ENCODE assay signal across 20 mouse cellular contexts in the genomic region with DNA sequence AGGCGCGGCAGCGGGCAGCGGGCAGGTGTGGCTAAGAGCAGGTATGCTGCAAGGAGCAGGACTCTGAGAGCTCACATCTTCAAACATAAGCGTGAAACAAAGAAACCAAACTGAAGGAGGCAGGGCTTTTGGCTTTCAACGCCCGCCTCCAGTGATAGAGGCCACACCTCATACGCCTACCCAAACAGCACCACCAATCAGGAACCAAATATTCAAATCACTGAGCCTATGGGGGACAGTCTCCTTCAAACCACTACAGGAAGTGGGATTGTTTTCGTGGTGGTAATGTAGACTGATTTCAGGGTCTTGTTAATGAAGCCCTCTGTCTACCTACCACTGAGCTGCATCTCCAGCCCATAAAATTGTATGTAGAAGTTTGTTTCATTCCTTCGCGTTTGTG. TPM values are rescaled to one million over a fixed set of nuclear protein-coding genes. Genes with fewer than 3 reads are reported as not detected.
A peak's percentile ranks its signal among the peaks of the same experiment; 100 is the strongest.
DNase-seq lines count a peak whose midpoint lies in the region; ATAC-seq and TF ChIP-seq lines count a peak whose summit lies in the region.
"Had no signal": no experiment of that assay in that cellular context is flagged by ENCODE, and none has a peak within 500 bp of the region (broad histone marks: within the 10 kb centered on the region; RNA-seq: fewer than 3 reads in every experiment).

No protein-coding gene starts in this region.

- TF ChIP-seq CTCF in lung, postnatal 0 days (IDR thresholded peaks at IDR 0.05), result no peak

- no peaks in the 10 kb centered on the region for H3K9me3 ChIP-seq in lung, postnatal 0 days (ENCODE audit: low read length)
- H3K9me3 ChIP-seq: forebrain, embryonic 10.5 days; hindbrain, embryonic 13.5 days; limb, embryonic 10.5 days; midbrain, embryonic 12.5 days had no signal

- no peaks in the 10 kb centered on the region; the same call in 1 of the 2 replicates for H3K4me1 ChIP-seq in lung, postnatal 0 days (ENCODE audit: insufficient read depth, low read depth, low read length)
- H3K4me1 ChIP-seq: forebrain, embryonic 10.5 days; hindbrain, embryonic 13.5 days; midbrain, embryonic 12.5 days had no signal

- H3K27ac ChIP-seq in lung, postnatal 0 days (ENCODE audit: low read length), result no peak overlapping the region
- H3K27ac ChIP-seq: forebrain, embryonic 10.5 days; gastrocnemius, adult 2 months; hindbrain, embryonic 13.5 days; left cerebral cortex, adult 2 months; limb, embryonic 10.5 days; liver, embryonic 14.5 days; midbrain, embryonic 12.5 days had no signal

- WGBS in lung, postnatal 0 days, result 57% methylated on average over 11 of the region's 11 CpGs

- no peak for TF ChIP-seq EP300 in lung, postnatal 0 days (IDR thresholded peaks at IDR 0.05)

- H3K4me3 ChIP-seq in lung, postnatal 0 days (ENCODE audit: low read depth, low read length), result no peak overlapping the region
- H3K4me3 ChIP-seq: forebrain, embryonic 10.5 days; gastrocnemius, adult 2 months; hindbrain, embryonic 13.5 days; left cerebral cortex, adult 2 months; limb, embryonic 10.5 days; midbrain, embryonic 12.5 days had no signal

- peaks cover 10% of the 10 kb centered on the region; the same call in 1 of the 2 replicates for H3K36me3 ChIP-seq in lung, postnatal 0 days (ENCODE audit: insufficient read depth, low read length)

- no peak overlapping the region for H3K4me2 ChIP-seq in lung, postnatal 0 days (replicated peaks; ENCODE audit: low read depth, low read length)
- H3K4me2 ChIP-seq: hindbrain, embryonic 13.5 days; midbrain, embryonic 12.5 days had no signal

- peak; percentile 34 for DNase-seq in lung, postnatal 0 days (ENCODE audit: low spot score)
- DNase-seq in lung, postnatal 14 days, result no peak
- peak; percentile 37 for DNase-seq in T-cell, adult 2 months (ENCODE audit: low spot score)
- DNase-seq in naive thymus-derived CD4-positive, alpha-beta T cell, adult 2 months (ENCODE audit: low read depth), result peak; percentile 38
- no peak for DNase-seq in MN1 (ENCODE audit: low spot score)
- no peak for DNase-seq in spleen, adult 12 weeks (ENCODE audit: low spot score)
- DNase-seq in right cerebral cortex, postnatal 25 days, result no peak
- DNase-seq: adrenal gland, postnatal 14 days; cerebellum, adult 2 months; gastrocnemius, adult 2 months; heart, postnatal 10 days; thymus, adult 18-20 months had no signal

- no peaks in the 10 kb centered on the region for H3K27me3 ChIP-seq in lung, postnatal 0 days (replicated peaks; ENCODE audit: insufficient read depth, low read length)
- H3K27me3 ChIP-seq: midbrain, embryonic 12.5 days had no signal

- no peak overlapping the region for H3K9ac ChIP-seq in lung, postnatal 0 days (replicated peaks; ENCODE audit: low read depth)
- H3K9ac ChIP-seq: hindbrain, embryonic 13.5 days; liver, embryonic 14.5 days; midbrain, embryonic 12.5 days had no signal

- peak; percentile 33 for ATAC-seq in lung, postnatal 0 days
- peak; percentile 63 for ATAC-seq in CD4-positive, CD25-positive, alpha-beta regulatory T cell, adult 4 months
- ATAC-seq: intestine, embryonic 16.5 days had no signal

RNA-seq across cellular contexts. Expression of a gene that starts 6.1 kb away (rescaled TPM):
- 22.8 and 24.7 TPM in 2 replicates for polyA plus RNA-seq in lung, postnatal 0 days (2015; fragmentation: Nextera tagmentation; extraction: Ambion mirVana)
- 1 to 10 TPM; 2.3 to 3.2 TPM for polyA plus RNA-seq in CD4-positive, CD25-positive, alpha-beta regulatory T cell, adult 4 months (2017; shearing (Covaris generic))

RNA-seq across cellular contexts. Expression of a gene that starts 6.3 kb away (rescaled TPM):
- polyA plus RNA-seq in lung, postnatal 0 days (2015; fragmentation: Nextera tagmentation; extraction: Ambion mirVana), result 343 and 439 TPM in 2 replicates
- polyA plus RNA-seq in CD4-positive, CD25-positive, alpha-beta regulatory T cell, adult 4 months (2017; shearing (Covaris generic)), result 100 to 1,000 TPM; 259 to 323 TPM

RNA-seq across cellular contexts. Expression of a gene that starts 25.3 kb away (rescaled TPM):
- 12.3 TPM in 2 replicates for polyA plus RNA-seq in lung, postnatal 0 days (2015; fragmentation: Nextera tagmentation; extraction: Ambion mirVana)
- polyA plus RNA-seq in CD4-positive, CD25-positive, alpha-beta regulatory T cell, adult 4 months (2017; shearing (Covaris generic)), result 10 to 100 TPM in 1 of 2 experiments, 1 to 10 TPM in 1; 9.0 to 12.2 TPM

RNA-seq across cellular contexts. Expression of a gene that starts 43.0 kb away (rescaled TPM):
- polyA plus RNA-seq in lung, postnatal 0 days (2015; fragmentation: Nextera tagmentation; extraction: Ambion mirVana), result 33.8 and 34.6 TPM in 2 replicates
- polyA plus RNA-seq in CD4-positive, CD25-positive, alpha-beta regulatory T cell, adult 4 months (2017; shearing (Covaris generic)), result 1 to 10 TPM in 1 of 2 experiments, under 1 TPM in 1; 0.90 to 1.5 TPM

RNA-seq across cellular contexts. Expression of a gene that starts 59.0 kb away (rescaled TPM):
- 13.8 and 13.9 TPM in 2 replicates for polyA plus RNA-seq in lung, postnatal 0 days (2015; fragmentation: Nextera tagmentation; extraction: Ambion mirVana)
- polyA plus RNA-seq in CD4-positive, CD25-positive, alpha-beta regulatory T cell, adult 4 months (2017; shearing (Covaris generic)), result 10 to 100 TPM; 11.4 to 14.4 TPM

Comparison
In these comparisons a context has a peak if more than half of its experiments do, and no peak if none do; other contexts are left out.
1. DNase-seq: peak in lung, postnatal 0 days (single experiment), T-cell, adult 2 months (single experiment) and naive thymus-derived CD4-positive, alpha-beta T cell, adult 2 months (single experiment); none in lung, postnatal 14 days (single experiment), MN1 (single experiment), spleen, adult 12 weeks (single experiment) and right cerebral cortex, postnatal 25 days (single experiment).